Mouse (Mus musculus): Measurements from ENCODE around the gene Egfl6.

The Egfl6 gene

DNA sequence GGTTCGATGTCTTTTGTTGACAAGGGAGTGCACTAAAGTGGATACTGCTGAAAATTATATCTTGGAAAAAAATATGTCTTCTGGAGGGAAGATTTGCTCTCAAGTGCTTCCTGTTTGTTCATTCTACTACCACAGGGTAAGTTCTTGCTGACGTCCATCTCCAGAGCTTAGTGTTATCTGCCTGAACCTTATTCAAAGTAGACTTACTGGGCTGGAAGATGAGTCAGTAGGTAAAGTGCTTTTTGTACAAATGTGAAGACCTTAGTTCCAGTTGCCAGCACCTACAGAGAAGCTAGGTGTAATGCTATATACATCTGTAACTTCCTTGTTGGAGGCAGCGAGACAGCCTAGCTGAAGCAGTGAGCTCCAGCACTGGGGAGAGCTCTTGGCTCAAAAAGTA is 69.6 kb downstream of the Egfl6 start:
- no peak for DNase-seq

DNA sequence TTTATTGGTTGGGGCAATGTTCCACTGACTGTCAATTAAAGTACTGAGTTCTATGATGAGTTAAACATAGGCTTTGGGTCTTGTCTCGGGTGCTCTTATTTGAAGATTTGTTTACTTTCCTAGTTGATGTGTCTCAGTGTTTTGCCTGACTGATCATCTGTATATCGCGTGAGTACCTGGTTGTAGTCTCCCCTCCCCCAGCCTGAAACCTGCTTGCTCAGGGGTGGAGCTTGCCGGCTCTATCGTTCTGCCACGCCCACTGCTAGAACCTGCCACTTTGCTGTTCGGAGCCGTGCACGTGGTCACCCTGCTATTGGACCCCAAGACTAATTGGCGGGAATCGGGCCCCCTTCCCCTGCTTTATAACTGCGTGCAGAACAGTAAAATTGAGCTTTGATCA is 71.5 kb downstream of the Egfl6 start:
- peak; percentile 3 for DNase-seq

DNA sequence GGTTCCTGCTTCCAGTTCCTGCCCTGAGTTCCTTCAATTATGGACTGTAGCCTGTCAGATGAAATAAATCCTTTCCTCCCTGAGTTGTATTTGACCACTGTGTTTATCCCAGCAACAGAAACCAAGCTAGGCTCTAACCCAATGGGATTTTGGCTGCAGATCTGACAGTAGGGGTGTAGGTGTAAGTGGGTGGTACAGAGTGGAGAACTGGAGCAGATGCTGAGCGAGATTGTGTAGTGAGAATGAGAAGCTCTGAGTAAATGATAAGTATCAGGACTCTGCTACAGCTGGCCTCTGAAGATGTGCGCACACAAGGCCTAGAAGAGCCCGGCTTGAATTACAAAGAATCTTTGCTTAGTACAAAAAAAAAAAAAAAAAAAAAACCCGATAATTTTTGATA is 73.4 kb downstream of the Egfl6 start:
- DNase-seq, result no peak

DNA sequence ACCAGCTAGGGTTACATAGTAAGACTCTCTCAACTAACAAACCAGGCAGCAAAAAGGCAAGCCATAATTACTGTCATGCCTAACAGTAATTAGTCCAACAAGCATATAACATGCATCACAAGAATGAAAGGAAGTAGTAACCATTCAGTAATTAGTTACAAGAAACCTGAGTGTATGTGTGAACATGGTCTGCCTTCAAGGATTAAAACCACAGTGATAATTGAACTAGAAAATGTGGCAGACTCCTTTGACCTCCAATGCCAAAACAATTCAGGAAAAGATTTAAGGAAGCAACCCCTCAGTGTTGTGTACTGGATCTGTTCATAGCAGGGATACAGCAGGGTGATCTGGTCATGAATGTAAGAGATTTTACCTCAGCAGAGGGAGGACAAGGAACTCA is 74.4 kb downstream of the Egfl6 start:
- DNase-seq, result no peak

DNA sequence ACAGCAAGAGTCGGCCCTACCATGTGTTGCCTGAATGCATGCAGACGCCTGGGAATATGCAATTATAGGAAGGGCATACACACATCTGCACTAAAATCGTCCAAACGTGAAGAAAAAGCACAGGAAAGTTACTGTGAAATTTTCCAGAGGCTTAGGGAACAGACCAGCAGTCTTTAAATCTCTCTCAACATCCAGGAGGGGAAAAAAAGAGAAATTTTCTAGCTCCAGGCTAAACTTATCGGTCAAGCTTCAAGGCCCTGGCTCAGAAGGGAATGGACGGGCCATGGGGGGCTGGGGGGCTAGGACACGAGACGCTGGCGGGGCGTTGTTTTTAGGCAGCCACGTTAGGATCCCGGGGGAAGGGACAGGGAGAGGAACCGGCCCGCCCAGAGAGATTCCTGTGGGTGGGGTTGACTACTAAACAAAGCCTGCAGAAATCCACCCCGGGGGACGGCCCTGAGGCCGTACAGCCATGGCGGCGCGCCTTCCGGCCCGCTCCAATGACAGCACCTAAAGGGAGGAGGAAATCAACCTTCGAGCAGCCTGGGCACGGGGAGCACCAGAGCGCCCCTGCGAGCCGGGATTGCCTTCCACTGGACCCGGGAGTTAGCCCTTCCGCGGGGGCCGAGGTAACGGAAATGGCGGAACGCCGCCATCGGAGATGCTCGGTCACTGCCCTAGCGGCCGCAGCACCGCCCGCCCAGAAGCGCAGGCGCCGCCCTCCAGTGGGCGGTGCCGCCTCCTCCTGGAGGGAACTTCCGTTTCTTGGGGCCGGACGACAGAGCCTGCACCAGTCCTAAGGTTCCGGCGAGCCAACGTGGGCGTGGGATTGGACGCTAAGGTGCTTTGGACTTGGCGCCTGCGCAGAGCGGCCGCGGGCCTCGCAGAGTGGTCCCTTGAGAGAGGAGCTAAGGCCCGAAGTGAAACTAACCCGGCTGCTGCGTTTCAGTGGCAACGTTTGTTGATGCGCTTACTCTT is 75.5 kb downstream of the Egfl6 start:
- peak; percentile 95 for DNase-seq

DNA sequence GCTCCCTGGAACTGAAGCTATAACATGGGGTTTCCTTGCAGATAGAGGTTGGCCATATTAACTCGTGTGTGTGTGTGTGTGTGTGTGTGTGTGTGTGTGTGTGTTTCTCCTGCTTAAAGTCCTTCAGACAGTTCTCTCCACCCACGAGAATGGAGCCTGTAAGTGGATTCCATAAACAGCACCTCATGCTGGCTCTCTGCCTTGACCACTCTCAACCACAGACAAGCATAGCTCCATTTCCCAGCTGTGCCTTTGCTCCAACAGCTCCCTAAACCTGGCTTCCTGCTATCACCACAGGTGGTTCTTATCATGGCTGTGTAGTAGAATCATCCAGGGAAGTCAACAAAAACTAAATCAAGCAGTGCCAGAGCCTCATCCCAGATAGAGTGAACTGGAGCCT is 81.1 kb downstream of the Egfl6 start:
- DNase-seq, result no peak

DNA sequence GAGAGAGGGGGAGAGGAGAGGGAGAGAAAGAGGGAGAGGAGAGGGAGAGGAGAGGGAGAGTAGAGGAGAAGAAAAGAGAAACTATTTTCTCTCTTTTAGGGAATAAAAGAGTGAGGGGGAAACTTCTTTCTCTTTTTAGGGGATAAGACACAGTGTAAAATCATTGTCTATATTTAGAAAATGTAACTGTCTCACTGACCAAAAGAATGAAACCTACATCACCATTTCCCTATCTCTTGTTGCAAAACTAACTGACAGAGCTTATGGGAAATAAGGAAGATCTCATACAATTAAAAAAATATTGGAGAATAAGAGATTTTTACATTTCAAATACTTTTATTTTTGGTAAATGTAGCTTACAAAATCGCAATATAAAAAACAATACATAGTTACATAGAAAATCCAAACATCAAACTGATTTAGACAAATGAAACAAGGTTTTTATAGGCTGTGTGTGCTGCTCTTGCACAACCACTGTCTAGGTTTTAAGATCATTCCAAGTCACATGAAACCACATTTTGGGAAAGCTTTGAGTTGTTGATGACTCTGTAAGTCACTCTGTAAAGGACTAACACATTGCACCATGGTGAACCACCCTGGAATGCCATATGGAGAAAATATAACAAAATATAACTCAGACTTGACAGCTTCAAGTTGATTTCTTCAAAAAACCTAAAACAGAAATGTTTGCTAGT is 85.9 kb downstream of the Egfl6 start:
- DNase-seq, result no peak

DNA sequence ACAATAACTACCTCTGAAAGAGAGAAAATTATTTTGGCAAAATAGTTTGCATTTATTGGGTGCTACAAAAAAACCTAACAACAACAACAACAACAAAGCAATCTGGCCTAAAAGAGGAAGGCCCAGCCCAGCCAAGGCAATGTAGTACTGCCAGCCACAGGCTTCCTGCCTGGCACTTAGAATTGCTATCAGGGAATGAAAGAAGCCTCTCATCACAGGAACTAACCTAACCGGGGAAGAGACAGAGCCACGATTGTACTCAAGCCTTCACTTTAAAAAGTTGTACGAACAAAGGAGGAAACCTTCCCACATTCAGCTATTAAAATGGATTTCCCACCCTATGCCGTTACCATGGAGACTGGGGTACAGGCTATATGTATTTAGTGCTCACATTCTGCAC is 87.7 kb downstream of the Egfl6 start:
- no peak for DNase-seq

DNA sequence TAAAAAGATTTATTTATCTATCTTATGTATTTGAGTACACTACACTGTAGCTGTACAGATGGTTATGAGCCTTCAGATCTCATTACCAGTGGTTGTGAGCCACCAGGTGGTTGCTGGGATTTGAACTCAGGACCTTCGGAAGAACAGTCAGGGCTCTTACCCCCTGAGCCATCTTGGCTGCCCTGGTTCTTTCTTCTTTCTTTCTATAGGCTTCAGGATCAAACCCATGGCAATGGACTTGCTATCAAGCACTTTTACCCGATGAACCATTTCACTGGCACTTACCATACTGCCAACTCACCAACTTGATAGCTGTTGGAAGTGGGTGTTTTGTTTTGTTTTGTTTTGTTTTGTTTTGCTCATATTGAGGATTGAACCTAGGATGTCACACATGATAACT is 90.5 kb downstream of the Egfl6 start:
- DNase-seq, result no peak

DNA sequence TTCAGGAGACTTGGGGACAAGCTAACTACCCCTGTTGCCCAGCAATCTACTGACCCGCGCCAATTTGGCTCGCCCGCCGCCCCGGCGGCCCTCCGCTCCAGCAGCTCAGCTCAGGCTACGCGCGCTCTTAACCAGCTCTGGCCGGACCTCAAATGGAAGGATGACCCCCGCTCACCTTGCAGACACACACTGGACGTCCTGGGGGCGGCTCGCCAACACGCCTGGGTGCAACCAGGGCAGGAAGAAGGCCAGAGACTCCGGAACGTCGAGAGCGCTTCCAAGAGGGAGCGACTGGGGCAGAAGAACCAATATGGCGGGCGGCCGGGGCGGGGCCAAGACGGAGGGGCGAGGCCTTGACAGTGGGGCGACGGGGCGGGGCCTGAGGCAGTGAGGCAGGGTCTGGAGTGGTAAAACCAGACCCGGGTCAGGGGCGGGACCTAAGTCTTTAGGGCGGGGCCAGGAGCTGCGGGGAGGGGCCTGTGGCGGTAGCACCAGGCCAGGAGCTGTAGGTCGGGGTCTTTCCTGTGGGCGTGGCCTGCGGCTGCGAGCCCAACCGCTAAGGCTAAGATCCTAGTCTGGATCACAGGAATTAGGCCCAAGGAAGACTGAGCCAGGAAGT is 106.0 kb downstream of the Egfl6 start, which contains the start of gene Rab9:
TSS of gene Rab9 (minus strand) at position 503 of the 619 bp plus-strand sequence.
- DNase-seq, result peak; percentile 92

DNA sequence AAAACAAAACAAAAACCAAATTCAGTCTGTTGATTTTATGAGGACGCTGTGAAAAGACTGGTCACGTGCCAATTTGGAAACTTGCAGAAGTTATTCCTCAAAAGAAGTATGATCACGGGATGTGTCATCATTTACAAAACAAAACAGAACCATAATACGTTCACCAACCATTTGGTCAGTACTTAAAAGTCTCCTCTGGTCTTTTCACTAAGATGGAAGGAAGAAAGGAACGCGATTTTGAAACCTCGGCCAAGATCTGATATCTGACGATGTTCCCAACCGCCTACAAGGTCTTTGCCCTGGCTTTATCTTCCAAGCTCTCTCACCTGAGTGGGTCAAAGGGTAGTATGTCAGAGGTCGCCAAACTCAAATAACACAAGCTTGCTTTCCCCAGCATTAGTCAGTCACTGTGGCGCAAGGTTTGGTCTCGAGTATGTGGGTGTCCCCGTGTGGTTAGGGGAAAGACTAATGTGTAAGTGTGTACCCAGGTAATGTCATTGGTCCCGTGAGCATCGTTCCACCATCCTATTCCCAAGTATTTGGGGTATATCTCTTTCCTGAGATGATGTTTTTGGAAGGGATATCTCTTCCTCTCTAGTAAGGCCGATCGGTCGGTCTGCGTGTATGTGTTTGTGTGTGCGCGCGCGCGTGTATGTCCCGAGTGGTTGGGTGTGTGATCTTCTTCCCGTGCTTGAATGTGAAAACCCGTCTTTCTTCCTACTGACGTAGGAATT is 106.7 kb downstream of the Egfl6 start:
- peak; percentile 9 for DNase-seq

DNA sequence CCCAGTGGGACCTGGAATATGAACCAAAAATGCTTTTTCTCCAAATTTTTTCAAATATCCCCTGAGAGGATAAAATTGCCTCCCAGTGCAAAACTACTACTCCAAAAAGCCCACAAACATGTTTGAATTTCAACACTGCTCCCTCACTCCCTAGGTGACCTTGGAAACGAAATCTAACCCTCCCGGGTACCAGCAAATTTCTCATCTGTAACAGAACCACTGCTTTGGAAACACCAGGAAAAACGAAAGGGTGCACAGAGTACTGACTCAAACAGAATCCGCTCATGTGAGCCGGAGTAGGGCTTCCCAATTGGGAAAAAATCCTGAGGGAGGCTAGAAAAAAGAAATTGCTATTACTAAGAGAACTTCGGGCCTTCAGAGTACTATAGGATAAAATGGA is 108.1 kb downstream of the Egfl6 start:
- no peak for DNase-seq
